Mouse (Mus musculus) bone marrow macrophage, adult 2 months (primary cell): ENCODE data around the gene Wdr70.

Experiments
- CTCF ChIP-seq: IDR thresholded peaks from 2 replicates; pipeline ENCODE4 v1.5.1; 2012; ENCODE audit warnings: low read depth, mild to moderate bottlenecking, low read length, moderate library complexity
- POLR2A ChIP-seq: IDR thresholded peaks from 2 replicates; pipeline ENCODE4 v1.6.1; 2012; ENCODE audit warnings: mild to moderate bottlenecking, low read depth, low read length, borderline replicate concordance

GRCm38 (mm10) chr15:8108966-8109743 lies 10.1 kb upstream of the Wdr70 start, which contains the start of gene Nup155:
- TF ChIP-seq POLR2A = no peak
- no peak for TF ChIP-seq CTCF
